Mouse (Mus musculus) left cerebral cortex, adult 2 months (tissue): Measurements from ENCODE around the gene Ccdc136. TPM values are rescaled to one million over a fixed set of nuclear protein-coding genes. Genes with fewer than 3 reads are reported as not detected.

Experiments
- DNase-seq, 2 experiments: peaks; one replicate each; pipeline ENCODE4 v3.0.0; 2021 to 2022; ENCODE audit warnings: low spot score in 2 of 2, mixed read lengths in 1 of 2; ENCODE audit errors: extremely low spot score in 1 of 2
- H3K27ac ChIP-seq: fragments of 200-600 bp; 2 replicates; pipeline ENCODE4 v1.8.1; 2022
- H3K4me3 ChIP-seq: fragments of 200-600 bp; 2 replicates; pipeline ENCODE4 v1.8.1; 2022
- CTCF ChIP-seq: fragments of 200-600 bp; IDR thresholded peaks from 2 replicates; pipeline ENCODE4 v1.8.1; 2022; ENCODE audit warnings: antibody characterized with exemption, mild to moderate bottlenecking, moderate library complexity
- intact Hi-C: fragments of 180-260 bp; cut with DNase I; formaldehyde crosslinking; loops from one replicate; pipeline ENCODE4 v1.15.1; 2025
- microRNA-seq, 2 experiments: library from miRNA; unstranded; fragments of <30 nt; microRNA quantifications; one replicate each; pipeline ENCODE4 v1.2.0; 2021
- total RNA-seq, 2 experiments: library from RNA; stranded (reverse); gene quantifications; 2 replicates each; pipeline ENCODE4 v1.2.3; 2021

The Ccdc136 gene
- total RNA-seq, 2 experiments from 2014 or later = 104 to 105 TPM

GRCm38 (mm10) chr6:29461502-29461901 is 65.4 kb downstream of the Ccdc136 start:
- intact Hi-C loops = no loop called here
- Histone ChIP-seq H3K4me3 (no peak overlapping the region), H3K27ac (no peak overlapping the region)
- TF ChIP-seq CTCF = no peak
- no peak for DNase-seq

- Histone ChIP-seq H3K4me3 (no peak overlapping the region), H3K27ac (no peak overlapping the region)
- no peak for TF ChIP-seq CTCF
- no peak for DNase-seq
- intact Hi-C loops = no loop called here
Observed at GRCm38 (mm10) chr6:29463388-29463787, 67.3 kb downstream of the Ccdc136 start.

GRCm38 (mm10) chr6:29467583-29468354 is 71.7 kb downstream of the Ccdc136 start, which contains the start of gene Atp6v1f:
Atp6v1f (plus strand) TSS chr6:29467718.
- Histone ChIP-seq H3K27ac (peak within 1 kb of the TSS; percentile 90), H3K4me3 (peak within 1 kb of the TSS; percentile 92)
- TF ChIP-seq CTCF = no peak
- intact Hi-C loops = no loop called here
- DNase-seq = peak; percentile 88 to 91

GRCm38 (mm10) chr6:29468851-29469250 is 72.7 kb downstream of the Ccdc136 start:
- no peak for TF ChIP-seq CTCF
- no peak overlapping the region for H3K27ac ChIP-seq
- intact Hi-C loops = no loop called here
- peak overlapping the region; percentile 92 for H3K4me3 ChIP-seq
- DNase-seq = no peak

- DNase-seq = no peak
- Histone ChIP-seq H3K4me3 (no peak within 1 kb of the TSS), H3K27ac (no peak within 1 kb of the TSS)
- TF ChIP-seq CTCF = no peak
- intact Hi-C loops = no loop called here
Observed at GRCm38 (mm10) chr6:29471137-29471536, 75.0 kb downstream of the Ccdc136 start, which contains the start of gene Atp6v1fnb. Atp6v1fnb (plus strand) TSS chr6:29471437.

- TF ChIP-seq CTCF = no peak
- Histone ChIP-seq H3K4me3 (peak overlapping the region; percentile 53), H3K27ac (peak overlapping the region; percentile 55; the same call in 1 of the 2 replicates)
- peak; percentile 71 to 78 for DNase-seq
- intact Hi-C loops = no loop called here
Observed at GRCm38 (mm10) chr6:29473941-29474691, 78.0 kb downstream of the Ccdc136 start.

- intact Hi-C loops = no loop called here
- H3K4me3 ChIP-seq = no peak overlapping the region; the same call in 1 of the 2 replicates
- no peak for TF ChIP-seq CTCF
- no peak overlapping the region for H3K27ac ChIP-seq
- no peak for DNase-seq
Observed at GRCm38 (mm10) chr6:29474736-29475135, 78.6 kb downstream of the Ccdc136 start.

Small RNAs within 50 kb of the gene (microRNA-seq; reads per million reads assigned to microRNA genes)
- gene Gm26220 (0.48 to 0.49 reads per million in 2 experiments), gene Gm44354 (0 reads per million in 2 experiments)

Other genes starting within 250 kb of the Ccdc136 start
- gene Rbm28, start 231.3 kb upstream of the Ccdc136 start, total RNA-seq = 10 to 100 TPM; 51.0 to 52.3 TPM
- 1 to 10 TPM; 2.5 to 2.9 TPM for gene Prrt4, start 216.7 kb upstream of the Ccdc136 start, total RNA-seq
- 10 to 100 TPM; 57.1 to 62.7 TPM for gene Impdh1, start 179.9 kb upstream of the Ccdc136 start, total RNA-seq
- gene Hilpda, start 123.8 kb upstream of the Ccdc136 start, total RNA-seq = 1 to 10 TPM; 8.0 to 9.1 TPM
- gene Fam71f2, start 116.7 kb upstream of the Ccdc136 start, total RNA-seq = under 1 TPM; 0.38 to 0.72 TPM
- gene Fam71f1, start 77.2 kb upstream of the Ccdc136 start, total RNA-seq = not detected
- gene Calu, start 48.2 kb upstream of the Ccdc136 start, total RNA-seq = 10 to 100 TPM; 59.5 to 65.2 TPM
- under 1 TPM in 1 of 2 experiments, not detected in 1; 0.16 TPM for gene Opn1sw, start 7.8 kb upstream of the Ccdc136 start, total RNA-seq
- 1 to 10 TPM; 1.2 to 1.7 TPM for gene Flnc, start 36.9 kb downstream of the Ccdc136 start, total RNA-seq
- 100 to 1,000 TPM; 242 to 247 TPM for gene Atp6v1f, start 71.4 kb downstream of the Ccdc136 start, total RNA-seq
- under 1 TPM; 0.54 to 0.72 TPM for gene Atp6v1fnb, start 75.1 kb downstream of the Ccdc136 start, total RNA-seq
- gene Kcp, start 111.6 kb downstream of the Ccdc136 start, total RNA-seq = 1 to 10 TPM; 1.1 to 2.2 TPM
- gene Irf5, start 130.3 kb downstream of the Ccdc136 start, total RNA-seq = 1 to 10 TPM; 4.0 to 4.4 TPM
- 10 to 100 TPM; 72.7 to 73.3 TPM for gene Tnpo3, start 213.6 kb downstream of the Ccdc136 start, total RNA-seq